Mouse (Mus musculus) stomach, embryonic 15.5 days (tissue): ENCODE results near the gene Zfp322a. TPM values are rescaled to one million over a fixed set of nuclear protein-coding genes. Genes with fewer than 3 reads are reported as not detected.
"Not testable (repeated sequence)": the region's sequence is repeated elsewhere in the genome, so short reads cannot be mapped to it uniquely, and the experiment has no call there.

Source experiments
- ATAC-seq: fragments of 200-750 bp; cut with Nextera tagmentation; 2 replicates; pipeline ENCODE4 v1.8.0; 2017; ENCODE audit warnings: low read depth, moderate number of reproducible peaks, moderate TSS enrichment; ENCODE audit not compliant: insufficient read depth, low FRiP score
- H3K27ac ChIP-seq: fragments of 300-500 bp; sonication (generic); 2 replicates; pipeline ENCODE4 v1.5.1; 2015; ENCODE audit warnings: mild to moderate bottlenecking, inconsistent platforms
- H3K27me3 ChIP-seq: fragments of 300-500 bp; sonication (generic); replicated peaks from 2 replicates; pipeline ENCODE4 v1.6.1; 2015; ENCODE audit warnings: inconsistent platforms
- H3K36me3 ChIP-seq: fragments of 300-500 bp; sonication (generic); 2 replicates; pipeline ENCODE4 v1.6.1; 2015; ENCODE audit warnings: inconsistent platforms
- H3K4me1 ChIP-seq: fragments of 300-500 bp; sonication (generic); 2 replicates; pipeline ENCODE4 v1.6.1; 2015; ENCODE audit warnings: inconsistent platforms
- H3K4me2 ChIP-seq: fragments of 300-500 bp; sonication (generic); 2 replicates; pipeline ENCODE4 v1.6.1; 2015; ENCODE audit warnings: mild to moderate bottlenecking, inconsistent platforms
- H3K4me3 ChIP-seq: fragments of 300-500 bp; sonication (generic); replicated peaks from 2 replicates; pipeline ENCODE4 v1.5.1; 2015; ENCODE audit warnings: inconsistent platforms
- H3K9ac ChIP-seq: fragments of 300-500 bp; sonication (generic); 2 replicates; pipeline ENCODE4 v1.6.1; 2015; ENCODE audit warnings: inconsistent platforms
- H3K9me3 ChIP-seq: fragments of 300-500 bp; sonication (generic); 2 replicates; pipeline ENCODE4 v1.6.1; 2016; ENCODE audit warnings: inconsistent platforms
- WGBS: fragments of 180-500 bp; shearing (Covaris S2); methylation state at CpG from one replicate; pipeline ENCODE4 v1.1.7; 2015; 5-methylcytosine and 5-hydroxymethylcytosine counted together
- polyA plus RNA-seq: library from polyadenylated mRNA; unstranded; fragments of >200 nt; fragmentation: Nextera tagmentation; extraction: Ambion mirVana; gene quantifications from 2 replicates; pipeline ENCODE4 v1.2.1, GENCODE M21; 2015

Zfp322a gene
- polyA plus RNA-seq, 1 experiment from 2014 or later: 42.0 TPM

GRCm38 (mm10) chr13:23395301-23396245 is 26.6 kb upstream of the Zfp322a start:
- WGBS: 3% methylated on average over 43 of the region's 43 CpGs
- no peak for ATAC-seq
- H3K4me1 ChIP-seq: no peaks in the 10 kb centered on the region
- no peak overlapping the region for H3K27ac ChIP-seq
- no peak overlapping the region for H3K9ac ChIP-seq
- H3K9me3 ChIP-seq: no peaks in the 10 kb centered on the region
- no peaks in the 10 kb centered on the region for H3K36me3 ChIP-seq
- peak overlapping the region; percentile 41 for H3K4me3 ChIP-seq
- peak overlapping the region; percentile 81 for H3K4me2 ChIP-seq
- peaks cover 29% of the 10 kb centered on the region for H3K27me3 ChIP-seq

GRCm38 (mm10) chr13:23387548-23387947 is 18.5 kb upstream of the Zfp322a start:
- no peak overlapping the region for H3K4me3 ChIP-seq
- no peak overlapping the region for H3K4me2 ChIP-seq
- WGBS: 82% methylated on average over 1 of the region's 1 CpGs
- H3K27ac ChIP-seq: no peak overlapping the region
- ATAC-seq: no peak
- H3K9me3 ChIP-seq: no peaks in the 10 kb centered on the region
- no peak overlapping the region for H3K9ac ChIP-seq
- no peaks in the 10 kb centered on the region for H3K4me1 ChIP-seq
- no peaks in the 10 kb centered on the region for H3K36me3 ChIP-seq
- H3K27me3 ChIP-seq: no peaks in the 10 kb centered on the region

GRCm38 (mm10) chr13:23383127-23383526 is 14.1 kb upstream of the Zfp322a start:
- Histone ChIP-seq H3K4me2 (no peak overlapping the region), H3K9ac (no peak overlapping the region), H3K27ac (no peak overlapping the region), H3K36me3 (no peaks in the 10 kb centered on the region), H3K4me1 (no peaks in the 10 kb centered on the region), H3K27me3 (no peaks in the 10 kb centered on the region), H3K4me3 (no peak overlapping the region), H3K9me3 (no peaks in the 10 kb centered on the region)
- WGBS: 69% methylated on average over 1 of the region's 1 CpGs
- ATAC-seq: no peak

GRCm38 (mm10) chr13:23372433-23372832 is 3.4 kb upstream of the Zfp322a start:
- WGBS: 59% methylated on average over 1 of the region's 1 CpGs
- Histone ChIP-seq H3K4me3 (no peak overlapping the region), H3K4me2 (no peak overlapping the region), H3K9me3 (no peaks in the 10 kb centered on the region), H3K9ac (no peak overlapping the region), H3K27ac (no peak overlapping the region), H3K27me3 (no peaks in the 10 kb centered on the region), H3K36me3 (no peaks in the 10 kb centered on the region), H3K4me1 (no peaks in the 10 kb centered on the region)
- no peak for ATAC-seq

GRCm38 (mm10) chr13:23370075-23370474 is 1.1 kb upstream of the Zfp322a start:
- H3K9ac ChIP-seq: no peak overlapping the region
- H3K27me3 ChIP-seq: no peaks in the 10 kb centered on the region
- WGBS: 94% methylated on average over 4 of the region's 4 CpGs
- no peak for ATAC-seq
- no peaks in the 10 kb centered on the region for H3K36me3 ChIP-seq
- no peak overlapping the region for H3K4me2 ChIP-seq
- H3K9me3 ChIP-seq: no peaks in the 10 kb centered on the region
- no peak overlapping the region for H3K4me3 ChIP-seq
- H3K27ac ChIP-seq: no peak overlapping the region
- H3K4me1 ChIP-seq: no peaks in the 10 kb centered on the region

- peak overlapping the region; percentile 95 for H3K27ac ChIP-seq
- H3K4me3 ChIP-seq: peak overlapping the region; percentile 80
- no peaks in the 10 kb centered on the region for H3K27me3 ChIP-seq
- H3K4me1 ChIP-seq: no peaks in the 10 kb centered on the region
- peak; percentile 12; the same call in 1 of the 2 replicates for ATAC-seq
- peak overlapping the region; percentile 63 for H3K4me2 ChIP-seq
- H3K9me3 ChIP-seq: no peaks in the 10 kb centered on the region
- H3K36me3 ChIP-seq: no peaks in the 10 kb centered on the region
- H3K9ac ChIP-seq: peak overlapping the region; percentile 40; the same call in 1 of the 2 replicates
- WGBS: under 1% methylated on average over 10 of the region's 10 CpGs
These were observed 385 bp upstream of the Zfp322a start for GRCm38 (mm10) chr13:23369421-23369765.

- H3K4me3 ChIP-seq: no peak overlapping the region
- H3K4me2 ChIP-seq: no peak overlapping the region
- no peak overlapping the region for H3K27ac ChIP-seq
- H3K4me1 ChIP-seq: no peaks in the 10 kb centered on the region
- no peaks in the 10 kb centered on the region for H3K27me3 ChIP-seq
- 83% methylated on average over 4 of the region's 4 CpGs for WGBS
- H3K36me3 ChIP-seq: peaks cover 37% of the 10 kb centered on the region
- no peak overlapping the region for H3K9ac ChIP-seq
- H3K9me3 ChIP-seq: no peaks in the 10 kb centered on the region
- ATAC-seq: no peak
These were observed 7.5 kb downstream of the Zfp322a start for GRCm38 (mm10) chr13:23361536-23361935.

GRCm38 (mm10) chr13:23354541-23354940 is 14.5 kb downstream of the Zfp322a start:
- not testable (repeated sequence) for H3K27me3 ChIP-seq, H3K4me3 ChIP-seq, H3K27ac ChIP-seq, H3K4me2 ChIP-seq, H3K4me1 ChIP-seq, H3K9me3 ChIP-seq, H3K9ac ChIP-seq, ATAC-seq
- WGBS: 91% methylated on average over 5 of the region's 5 CpGs
- peaks cover 34% of the 10 kb centered on the region for H3K36me3 ChIP-seq

- Histone ChIP-seq H3K9ac (no peak overlapping the region), H3K27me3 (peaks cover 19% of the 10 kb centered on the region; the same call in 1 of the 2 replicates), H3K36me3 (no peaks in the 10 kb centered on the region), H3K4me1 (peaks cover 11% of the 10 kb centered on the region; the same call in 1 of the 2 replicates), H3K4me2 (0 out of 2 replicates have a peak overlapping the region, but pooled peaks have one; percentile 5), H3K27ac (no peak overlapping the region), H3K9me3 (no peaks in the 10 kb centered on the region), H3K4me3 (no peak overlapping the region)
- 8% methylated on average over 18 of the region's 18 CpGs for WGBS
- no peak for ATAC-seq
These were observed 51.6 kb downstream of the Zfp322a start for GRCm38 (mm10) chr13:23317305-23317889.

GRCm38 (mm10) chr13:23312909-23313669 is 55.9 kb downstream of the Zfp322a start:
- Histone ChIP-seq H3K4me3 (peak overlapping the region; percentile 30), H3K4me2 (peak overlapping the region; percentile 56), H3K9ac (no peak overlapping the region), H3K4me1 (peaks cover 11% of the 10 kb centered on the region; the same call in 1 of the 2 replicates), H3K36me3 (no peaks in the 10 kb centered on the region), H3K27me3 (peaks cover 47% of the 10 kb centered on the region), H3K27ac (no peak overlapping the region), H3K9me3 (no peaks in the 10 kb centered on the region)
- 2% methylated on average over 42 of the region's 42 CpGs for WGBS
- ATAC-seq: no peak

- 5% methylated on average over 11 of the region's 11 CpGs for WGBS
- peaks cover 53% of the 10 kb centered on the region for H3K27me3 ChIP-seq
- no peak for ATAC-seq
These were observed 59.0 kb downstream of the Zfp322a start for GRCm38 (mm10) chr13:23310036-23310435.

More at GRCm38 (mm10) chr13:23310036-23310435, 59.0 kb downstream of the Zfp322a start:
- no peaks in the 10 kb centered on the region for H3K36me3 ChIP-seq
- no peak overlapping the region for H3K9ac ChIP-seq
- H3K9me3 ChIP-seq: no peaks in the 10 kb centered on the region
- H3K27ac ChIP-seq: no peak overlapping the region
- H3K4me3 ChIP-seq: peak overlapping the region; percentile 37
- H3K4me1 ChIP-seq: peaks cover 11% of the 10 kb centered on the region
- peak overlapping the region; percentile 66 for H3K4me2 ChIP-seq
